Mouse (Mus musculus) hematopoietic multipotent progenitor cell, adult 10-12 weeks (in vitro differentiated cells): ENCODE measurements around the gene Lancl1. TPM values are rescaled to one million over a fixed set of nuclear protein-coding genes. Genes with fewer than 3 reads are reported as not detected.

Experiments
- polyA plus RNA-seq: library from polyadenylated mRNA; stranded (reverse); fragments of >175 nt; gene quantifications from 2 replicates; pipeline ENCODE4 v1.2.3, GENCODE M21; 2012; ENCODE audit warnings: low replicate concordance

Lancl1 gene
- polyA plus RNA-seq: 6.6 and 18.8 TPM in 2 replicates

DNA sequence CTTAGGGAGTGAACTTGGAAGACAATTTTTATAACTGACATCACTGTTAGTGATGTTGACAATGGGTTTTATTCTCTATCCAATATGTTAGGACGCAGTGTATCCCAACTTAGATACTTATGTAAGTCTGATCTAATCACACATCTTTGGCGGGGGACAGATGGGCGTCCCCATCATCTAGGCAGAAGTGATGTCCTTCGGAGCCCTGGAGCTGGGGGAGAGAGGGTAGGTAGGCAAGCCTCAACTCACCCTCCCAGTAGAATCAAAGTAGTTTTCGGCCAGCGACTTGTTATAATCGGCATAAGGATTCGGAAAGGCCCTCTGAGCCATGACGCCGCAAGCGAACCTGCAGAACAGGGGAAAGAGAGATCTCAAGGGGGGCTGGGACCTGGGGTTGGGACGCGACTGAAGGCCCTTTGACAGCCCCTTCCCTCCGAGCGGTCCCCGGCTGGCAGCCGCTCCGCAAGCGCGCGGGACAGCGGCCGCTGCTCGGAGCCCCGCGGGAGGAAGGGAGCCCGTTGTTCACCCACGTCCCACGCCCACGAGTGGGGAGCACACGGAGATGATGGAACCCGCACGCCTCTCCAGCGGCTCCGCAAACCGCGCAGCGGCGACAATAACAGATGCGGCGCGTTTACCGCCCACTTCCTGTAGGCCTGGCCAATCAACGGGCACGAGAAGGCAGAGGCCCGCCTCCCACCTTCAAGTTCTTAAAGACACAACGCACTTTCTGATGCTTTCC lies at the start of gene Lancl1:
Lancl1 (minus strand) TSS at position 627 of the 742 bp plus-strand sequence.

Other genes with a start within 250 kb of the Lancl1 start
- 2.6 and 5.6 TPM in 2 replicates for gene Kansl1l, start 221.3 kb downstream of the Lancl1 start, polyA plus RNA-seq
- 5.9 and 7.2 TPM in 2 replicates for gene Acadl, start 175.6 kb downstream of the Lancl1 start, polyA plus RNA-seq
- 0.18 TPM in 1 of 2 replicates, not detected in the other for gene Myl1, start 93.5 kb downstream of the Lancl1 start, polyA plus RNA-seq
- gene Cps1, start 84.2 kb upstream of the Lancl1 start, polyA plus RNA-seq: not detected in 2 replicates